Mouse (Mus musculus): ENCODE measurements at regions not wholly inside any gene's neighbourhood (a gene's known extent, or its start where the extent isn't known, plus 50 kb on each side); places are given as distances from the start of the nearest gene placed in this dataset.

DNA sequence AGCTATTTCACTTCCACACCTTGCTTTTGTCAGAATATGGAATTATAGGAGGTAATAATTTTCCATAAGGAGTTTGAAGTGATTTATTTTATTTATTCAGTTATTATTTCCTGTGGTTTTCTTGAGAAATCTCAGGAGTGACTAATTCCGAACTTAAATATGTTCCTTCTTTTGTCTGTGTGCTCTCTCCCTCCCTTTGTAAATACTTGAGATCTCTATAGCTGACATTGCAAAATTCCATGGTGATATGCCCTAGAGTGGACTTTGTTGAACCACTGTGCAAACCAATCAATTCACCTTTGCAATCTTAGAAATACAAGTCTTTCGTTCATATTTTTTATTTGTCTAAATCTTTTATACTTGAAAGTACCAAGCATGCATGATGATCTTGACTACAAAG lies 478.8 kb upstream of the Gm9747 start:
- DNase-seq, result no peak

DNA sequence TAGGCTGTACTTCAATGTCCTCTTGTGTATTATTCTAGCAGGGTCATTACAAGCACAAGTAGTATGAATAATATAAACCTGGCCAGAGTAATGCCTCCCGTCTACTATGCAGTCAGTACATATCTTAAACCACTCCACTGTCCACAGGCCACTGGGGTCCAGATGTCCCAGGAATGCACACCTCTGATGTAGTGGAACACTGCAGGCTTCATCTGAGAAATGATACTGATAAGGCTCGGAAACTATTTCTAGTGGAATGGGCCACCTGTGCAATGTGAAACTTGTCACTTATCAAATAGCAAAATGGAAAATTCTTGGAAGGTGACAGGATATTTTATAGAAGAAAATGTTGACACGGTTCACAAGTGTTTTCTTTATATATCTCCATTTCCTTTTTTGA lies 477.6 kb upstream of the Gm9747 start:
- no peak for DNase-seq

DNA sequence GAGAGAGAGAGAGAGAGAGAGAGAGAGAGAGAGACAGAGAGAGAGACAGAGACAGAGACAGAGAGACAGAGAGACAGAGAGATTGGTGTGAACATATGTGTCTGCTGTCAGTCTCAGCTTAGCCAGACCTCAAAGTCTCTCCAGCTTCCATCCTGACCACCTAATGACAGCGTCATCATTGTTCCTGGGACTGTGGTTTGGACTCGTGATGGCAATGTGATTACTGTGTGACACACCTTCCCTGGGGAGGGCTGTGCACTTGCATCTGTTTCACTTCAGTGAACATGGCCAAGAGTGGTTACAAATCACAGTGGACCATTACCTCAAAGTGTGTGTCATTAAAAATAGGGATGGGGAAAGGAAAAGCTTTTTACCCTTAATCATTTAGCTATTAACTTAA lies 477.2 kb upstream of the Gm9747 start:
- DNase-seq, result no peak

DNA sequence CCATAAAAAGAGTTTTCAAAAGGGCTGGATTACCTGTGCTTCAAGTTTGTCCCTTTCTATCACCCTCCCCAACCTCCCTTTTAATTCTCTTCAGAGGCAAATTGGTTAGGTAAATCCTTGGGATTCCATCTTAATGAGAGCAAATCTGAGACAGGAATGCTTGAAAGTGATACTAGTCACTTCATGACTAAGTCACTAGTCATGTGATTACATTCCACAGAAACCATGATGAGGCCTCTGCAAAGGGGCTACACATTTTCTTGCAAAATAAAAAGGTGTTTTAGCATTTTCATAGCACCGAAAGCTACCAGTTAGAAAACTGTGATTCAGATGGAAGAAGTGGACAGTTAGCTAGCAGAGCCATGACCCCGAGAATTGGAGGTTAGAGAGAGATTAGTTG lies 473.0 kb upstream of the Gm9747 start:
- DNase-seq, result no peak

DNA sequence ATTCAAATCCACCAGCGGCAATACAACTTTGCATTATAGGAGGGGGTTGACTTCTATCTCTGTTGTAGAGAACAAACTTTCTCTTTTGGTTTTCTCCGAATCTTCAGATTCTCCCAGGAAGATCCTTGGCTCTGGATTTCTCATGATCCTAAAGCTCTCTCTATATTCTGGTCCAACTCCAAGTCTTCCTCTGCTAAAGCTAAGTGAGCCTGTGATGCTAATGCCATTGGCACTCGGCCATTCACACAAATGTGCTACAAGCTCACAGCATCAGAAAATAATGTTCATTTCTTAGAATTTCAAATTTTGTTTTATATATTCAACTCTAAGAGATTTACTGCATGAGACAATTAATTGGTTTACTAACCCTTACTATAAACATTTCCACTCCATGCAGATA lies 461.2 kb upstream of the Gm9747 start:
- no peak for DNase-seq

DNA sequence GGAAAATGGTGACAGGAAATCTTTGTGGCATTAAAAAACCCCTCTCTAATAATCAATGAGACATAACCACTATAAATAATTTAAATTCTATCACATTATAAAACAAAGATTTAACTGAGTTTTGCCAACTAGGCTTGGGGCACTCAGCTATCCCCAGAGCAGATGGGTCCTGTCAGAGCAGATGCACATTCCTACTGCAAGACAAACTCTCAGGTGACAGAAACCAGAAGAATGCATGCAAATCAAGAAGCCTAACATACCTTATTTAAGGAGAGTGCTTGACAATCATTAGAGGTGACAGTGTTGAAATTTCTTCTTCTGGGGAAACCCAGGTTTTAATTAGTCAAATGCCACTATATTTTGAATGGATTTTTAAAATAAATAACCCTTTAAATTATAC lies 452.3 kb upstream of the Gm9747 start:
- peak; percentile 6 for DNase-seq

DNA sequence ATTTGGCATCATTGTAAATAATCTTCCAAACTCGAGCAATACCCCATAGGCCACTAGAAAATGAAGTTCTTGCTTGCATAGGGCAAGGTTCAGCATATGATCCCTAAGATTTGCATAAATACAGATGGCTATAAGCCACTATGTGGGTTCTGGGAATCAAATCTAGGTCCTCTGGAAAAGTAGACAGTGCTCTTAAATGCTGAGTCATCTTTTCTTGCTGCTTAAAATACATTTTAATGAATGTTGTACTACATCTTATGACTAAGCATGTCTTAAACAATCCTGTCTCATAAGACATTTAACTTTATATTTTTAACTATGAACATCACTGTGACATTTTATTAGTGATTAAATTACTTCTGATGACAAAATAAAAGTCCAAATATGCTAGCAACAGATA lies 448.6 kb upstream of the Gm9747 start:
- DNase-seq, result no peak

DNA sequence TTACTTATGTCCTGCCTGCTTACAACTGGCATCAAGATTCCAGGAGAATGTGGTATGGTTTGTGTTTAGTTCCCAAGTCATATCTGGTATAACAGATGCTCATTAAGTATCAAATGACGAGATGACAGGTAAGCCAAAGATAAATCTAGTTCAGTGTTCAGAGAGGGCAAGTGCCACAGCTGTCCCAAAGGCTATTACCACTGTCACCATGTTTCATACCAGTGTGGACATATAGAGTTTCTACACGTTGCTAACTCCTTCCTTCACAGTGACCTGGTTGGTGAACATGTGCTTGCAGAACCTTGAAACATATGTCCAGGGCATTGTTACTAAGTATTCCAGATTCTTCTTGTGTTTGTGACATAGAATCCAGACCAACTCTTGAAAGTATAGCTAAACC lies 438.1 kb upstream of the Gm9747 start:
- DNase-seq, result no peak

DNA sequence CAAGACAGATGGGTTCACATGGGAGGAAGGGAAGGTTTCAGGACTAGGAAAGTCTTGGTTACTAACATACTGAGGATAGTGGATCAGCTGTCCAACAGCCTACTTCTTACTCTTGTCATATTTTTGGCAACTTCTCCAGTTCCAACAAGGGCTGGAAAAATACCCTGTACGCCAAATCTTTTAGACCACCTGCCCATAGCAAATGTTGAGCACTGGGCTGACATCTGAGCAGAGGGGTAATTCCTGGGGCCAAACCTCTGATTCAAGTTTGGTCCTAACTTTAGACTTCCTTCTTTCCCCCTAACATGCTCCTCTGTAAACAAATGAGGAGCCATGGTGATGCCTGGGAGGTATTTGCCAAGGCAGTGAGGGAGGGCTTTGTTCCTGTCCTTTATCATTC lies 437.5 kb upstream of the Gm9747 start:
- DNase-seq, result peak; percentile 5

DNA sequence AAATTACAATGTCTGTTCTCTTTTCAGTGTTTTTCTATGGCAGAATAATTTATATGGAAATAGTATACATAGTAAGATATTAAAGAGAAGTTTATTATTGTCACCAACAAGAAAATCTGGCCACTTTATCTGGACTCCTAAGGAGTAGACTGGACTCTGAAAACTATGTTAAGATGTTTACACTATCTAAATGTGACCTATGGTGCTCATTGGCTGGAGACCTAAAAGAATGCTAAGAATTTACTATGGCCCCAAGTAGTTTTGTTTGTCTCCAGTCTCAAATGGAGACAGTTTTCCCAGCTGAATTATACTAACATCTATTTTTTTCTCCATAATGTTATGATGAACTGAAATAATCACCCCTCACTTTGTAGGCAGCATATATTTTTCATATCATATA lies 421.3 kb upstream of the Gm9747 start:
- no peak for DNase-seq

DNA sequence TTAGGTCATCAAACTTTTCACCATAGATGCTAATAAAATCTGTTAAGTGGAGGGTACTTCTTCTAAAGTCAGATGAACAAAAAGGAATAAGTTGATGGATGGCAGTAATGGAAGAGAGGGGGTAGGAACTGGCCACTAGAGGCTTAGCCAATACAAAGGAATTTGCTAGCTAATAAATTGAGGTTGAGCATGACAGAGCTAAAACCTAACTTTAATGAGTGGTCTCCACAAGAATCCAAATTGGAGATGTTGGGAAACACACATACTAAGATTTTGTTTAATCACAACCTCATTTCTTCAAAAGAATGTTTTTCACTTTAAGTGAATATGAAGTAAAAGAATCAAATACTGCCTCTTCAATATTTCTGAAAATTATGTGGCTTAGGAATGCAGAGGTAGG lies 414.0 kb upstream of the Gm9747 start:
- no peak for DNase-seq

DNA sequence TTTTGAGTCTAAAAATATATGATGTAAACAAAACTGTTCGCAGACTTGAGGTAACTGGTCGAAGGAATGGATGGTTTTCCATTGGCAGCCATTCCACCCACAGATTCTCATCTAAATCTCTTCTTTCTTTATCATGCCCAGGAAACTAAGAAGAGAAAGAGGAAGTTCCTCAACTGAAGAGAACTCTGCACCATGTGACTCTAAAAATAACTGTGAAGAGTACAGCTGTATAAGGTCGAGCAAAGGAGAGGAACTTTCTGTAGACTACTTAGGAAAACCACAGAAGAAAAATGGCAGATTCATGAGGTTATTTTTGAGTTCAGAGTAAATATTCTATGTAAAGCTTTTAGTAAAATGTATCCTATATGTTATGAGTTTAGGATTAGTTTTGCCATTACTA lies 390.9 kb upstream of the Gm9747 start:
- DNase-seq, result no peak

DNA sequence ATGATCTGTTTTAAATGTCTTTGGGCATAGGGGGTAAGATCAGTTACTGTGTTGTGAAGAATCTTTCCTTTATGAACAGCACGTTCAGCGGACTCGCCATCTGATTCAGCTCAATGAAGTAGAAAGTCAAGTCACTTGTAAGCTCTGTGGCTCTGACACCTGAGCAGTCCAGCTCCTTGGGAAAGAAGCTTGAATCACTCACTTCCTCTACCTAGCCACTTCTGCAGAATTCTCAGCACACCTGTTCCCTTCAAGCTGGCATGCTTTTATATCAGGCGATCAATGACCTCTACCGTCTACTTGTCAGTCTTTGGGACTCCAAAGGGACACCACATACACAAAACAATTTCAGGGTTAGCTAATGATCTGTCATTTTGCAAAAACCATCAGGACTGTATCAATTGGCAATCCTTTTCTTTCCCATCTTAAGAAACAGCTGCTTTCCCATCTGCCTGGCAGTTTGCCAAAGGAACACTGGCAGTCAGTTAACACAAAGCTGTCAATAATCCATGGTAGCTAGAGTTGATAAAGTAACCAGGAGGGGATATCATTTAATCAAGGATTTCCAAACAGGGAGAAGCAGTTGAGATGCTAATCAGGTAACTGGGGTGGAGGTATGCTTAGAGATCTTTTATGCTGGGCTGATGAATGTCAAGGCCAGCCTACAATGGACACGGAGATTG lies 382.3 kb upstream of the Gm9747 start:
- DNase-seq, result peak; percentile 11

DNA sequence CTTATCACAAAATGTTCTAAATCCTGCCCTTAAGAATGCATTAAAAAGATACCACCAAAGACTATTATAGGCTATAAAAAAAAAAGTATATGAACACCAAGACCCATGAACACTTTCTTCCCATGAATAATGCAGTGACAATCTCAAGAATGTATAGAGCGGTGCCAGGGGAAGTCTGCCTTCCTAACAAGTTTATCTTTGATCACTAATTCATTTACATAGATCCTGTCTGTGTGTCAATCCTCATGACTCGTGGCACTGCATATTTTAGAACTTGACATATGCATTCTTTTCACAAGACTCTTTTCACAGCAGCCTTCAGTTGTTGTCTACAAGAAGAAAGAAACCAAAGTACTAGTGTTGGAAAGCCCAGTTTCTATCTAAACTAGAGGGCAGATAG lies 373.4 kb upstream of the Gm9747 start:
- DNase-seq, result no peak

DNA sequence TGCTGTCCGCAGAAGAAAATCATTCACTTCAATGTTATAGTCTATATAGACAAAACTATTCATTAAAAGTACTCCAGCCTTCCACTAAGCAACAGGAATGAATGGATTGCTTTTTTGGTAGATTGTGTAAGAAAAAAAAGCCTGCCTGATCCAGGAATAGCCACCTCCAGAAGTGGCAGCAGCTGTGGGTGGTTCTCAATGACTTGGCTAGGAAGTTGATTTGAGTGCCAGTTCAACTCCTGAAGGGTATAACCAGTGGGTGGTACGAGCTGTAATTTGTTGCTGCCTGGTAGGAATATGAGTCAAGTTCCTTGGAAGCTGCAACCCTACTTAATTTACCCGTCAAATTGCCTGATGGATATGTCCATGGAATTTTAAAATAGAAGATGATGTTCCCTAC lies 368.3 kb upstream of the Gm9747 start:
- no peak for DNase-seq

DNA sequence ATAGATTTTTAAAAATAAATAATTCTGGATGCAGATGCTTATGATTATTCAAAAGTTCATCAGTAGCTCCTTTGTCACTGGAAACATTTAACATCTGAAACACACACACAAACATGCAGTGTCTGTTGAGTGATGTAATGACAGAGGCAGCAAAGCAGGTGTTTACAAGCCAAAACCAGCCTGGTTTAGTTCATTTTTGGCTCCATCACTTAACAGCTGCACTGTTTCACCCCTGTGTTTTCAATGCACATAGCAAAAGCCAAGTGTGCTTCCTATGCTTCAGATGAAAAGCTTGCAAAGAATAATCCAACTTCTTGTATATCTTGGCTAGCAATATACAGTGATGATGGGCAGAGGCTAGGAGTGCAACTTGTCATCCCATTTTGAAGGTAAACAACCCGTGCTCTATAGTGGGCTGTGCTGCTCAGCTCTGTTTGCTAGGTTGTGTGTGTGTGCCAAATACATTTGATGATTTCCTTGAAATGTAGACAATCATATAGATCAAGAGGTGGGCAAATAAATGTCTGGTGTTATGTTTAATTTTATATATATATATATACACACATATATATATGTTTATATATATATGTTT lies 345.9 kb upstream of the Gm9747 start:
- DNase-seq, result no peak

DNA sequence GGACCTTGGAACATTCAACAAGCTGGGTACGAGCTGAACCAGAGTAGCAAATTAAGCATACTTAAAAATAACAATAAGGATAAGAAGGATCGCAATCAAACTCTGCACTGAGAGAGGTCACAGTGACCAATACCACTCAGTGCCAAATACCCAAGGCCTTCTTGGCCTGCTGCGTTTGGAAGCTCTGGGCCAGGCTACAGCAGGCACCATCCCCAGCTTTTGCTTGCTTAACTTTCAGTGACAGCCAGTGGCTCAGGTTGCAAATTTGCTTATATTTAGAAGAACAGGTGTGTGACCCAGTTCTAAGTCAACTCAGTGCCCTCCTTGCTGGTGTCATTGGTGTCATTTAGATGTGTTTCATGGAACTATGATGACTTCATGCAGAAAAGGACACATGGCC lies 335.7 kb upstream of the Gm9747 start:
- DNase-seq, result no peak

DNA sequence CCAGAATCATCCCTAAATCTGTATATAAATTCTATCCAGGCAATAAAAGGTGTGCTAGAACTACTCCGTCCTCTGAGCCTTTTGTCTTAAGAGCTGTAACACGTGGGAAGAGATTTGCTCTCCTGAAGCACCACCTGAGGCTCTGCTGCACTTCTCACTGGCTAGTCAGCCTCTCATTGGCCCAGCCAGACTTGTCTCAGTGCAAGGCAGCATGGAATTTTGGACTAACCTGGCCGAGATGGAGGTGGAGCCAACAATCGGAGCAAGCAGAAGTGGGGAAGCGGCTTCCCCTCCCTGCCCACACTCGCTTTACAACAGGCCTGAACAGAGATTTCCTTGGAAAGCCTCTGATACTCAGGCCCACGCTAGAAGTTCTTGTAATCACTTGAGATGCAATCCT lies 332.1 kb upstream of the Gm9747 start:
- DNase-seq, result no peak

DNA sequence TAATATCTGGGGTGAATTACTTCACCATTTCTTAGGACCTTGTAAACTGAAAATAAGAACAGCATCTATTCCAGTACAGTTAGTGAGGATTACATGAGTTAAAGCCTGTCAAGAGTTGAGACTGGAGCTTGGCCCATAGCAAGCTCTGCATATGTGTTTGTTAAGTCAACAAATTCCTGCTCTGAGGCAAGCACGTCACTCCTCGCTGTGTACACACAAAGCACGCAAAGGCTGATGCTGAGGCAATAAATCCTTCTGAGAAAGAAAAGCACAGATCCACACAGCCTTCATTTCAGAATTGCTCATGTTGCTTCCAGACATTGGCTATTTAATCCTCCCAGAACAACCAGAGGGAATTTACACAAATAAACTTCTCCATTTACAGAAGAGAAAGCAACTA lies 328.9 kb upstream of the Gm9747 start:
- DNase-seq, result no peak

DNA sequence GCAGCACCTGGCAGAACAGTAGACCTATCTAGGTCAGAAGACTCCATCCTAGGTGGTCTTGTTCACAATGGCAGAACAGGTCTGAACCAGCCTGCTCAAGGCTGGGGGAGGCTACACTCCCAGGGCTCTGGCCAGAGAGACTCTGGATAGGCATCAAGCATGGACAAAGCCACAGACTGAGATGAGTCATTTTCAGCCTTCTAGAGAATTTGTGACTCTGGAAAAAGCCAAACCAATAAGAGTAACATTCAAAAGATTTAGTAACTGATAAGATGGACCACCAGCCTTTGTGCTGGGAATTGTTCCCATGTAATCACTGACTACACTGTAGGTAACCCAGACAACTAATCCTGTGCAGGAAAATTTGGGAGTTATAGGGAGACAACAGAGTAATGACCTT lies 320.3 kb upstream of the Gm9747 start:
- DNase-seq, result no peak

DNA sequence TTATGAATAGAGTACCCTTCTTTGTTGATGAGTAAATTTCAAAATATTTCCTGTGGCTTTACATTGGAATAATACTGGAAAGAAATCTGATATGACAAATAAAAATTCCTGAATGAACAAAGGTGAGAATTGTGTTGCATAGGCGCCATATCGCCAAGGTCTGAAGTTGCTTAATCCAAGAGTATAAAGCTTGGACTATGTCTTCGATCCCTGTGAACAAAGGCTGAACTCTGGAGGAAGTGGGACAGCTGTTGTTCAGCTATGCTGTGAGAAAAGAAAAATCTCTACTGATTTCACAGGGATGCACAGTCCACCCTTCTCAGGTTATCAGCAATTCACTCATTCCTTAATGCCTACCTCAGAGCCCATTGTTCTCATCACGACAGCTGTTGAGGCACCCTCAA lies 319.3 kb upstream of the Gm9747 start:
- no peak for DNase-seq

DNA sequence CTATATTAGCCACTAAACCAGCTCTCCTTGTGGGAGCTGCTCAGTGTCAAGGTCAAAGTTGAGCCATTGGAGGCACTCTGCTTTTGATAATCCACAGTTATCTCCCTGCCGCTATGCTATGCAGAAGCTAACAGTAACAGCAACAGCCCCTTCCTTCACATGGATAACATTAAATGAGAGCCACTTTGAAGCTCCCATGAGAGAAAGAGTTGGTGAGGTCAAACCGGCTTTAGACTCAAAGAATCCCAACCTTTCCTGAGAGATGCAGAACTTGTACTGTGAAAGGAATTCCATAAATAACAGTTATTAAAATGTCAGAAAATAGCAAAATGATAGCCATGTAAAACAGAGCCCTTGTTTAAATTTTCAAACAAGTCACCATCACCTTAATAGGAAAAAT lies 316.1 kb upstream of the Gm9747 start:
- DNase-seq, result no peak

DNA sequence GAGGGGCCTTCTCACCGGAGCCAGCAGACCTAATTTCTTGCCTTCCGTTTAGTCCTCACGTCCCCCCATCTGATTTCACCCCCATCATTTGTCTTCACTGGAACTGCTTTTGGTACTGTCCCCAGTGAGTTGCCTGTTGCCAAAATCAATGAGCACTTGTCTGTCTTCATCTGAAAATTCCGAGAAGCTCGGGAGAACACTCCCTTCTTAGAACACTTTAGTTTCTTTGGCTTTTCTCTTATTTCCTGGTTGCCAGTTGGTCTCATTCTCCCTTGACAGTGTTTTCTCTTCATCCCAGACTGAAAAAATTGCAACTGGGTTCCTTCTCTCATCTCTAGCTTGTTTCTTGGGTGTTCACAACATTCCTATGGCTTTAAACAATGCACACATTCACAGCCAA lies 305.2 kb upstream of the Gm9747 start:
- DNase-seq, result no peak

DNA sequence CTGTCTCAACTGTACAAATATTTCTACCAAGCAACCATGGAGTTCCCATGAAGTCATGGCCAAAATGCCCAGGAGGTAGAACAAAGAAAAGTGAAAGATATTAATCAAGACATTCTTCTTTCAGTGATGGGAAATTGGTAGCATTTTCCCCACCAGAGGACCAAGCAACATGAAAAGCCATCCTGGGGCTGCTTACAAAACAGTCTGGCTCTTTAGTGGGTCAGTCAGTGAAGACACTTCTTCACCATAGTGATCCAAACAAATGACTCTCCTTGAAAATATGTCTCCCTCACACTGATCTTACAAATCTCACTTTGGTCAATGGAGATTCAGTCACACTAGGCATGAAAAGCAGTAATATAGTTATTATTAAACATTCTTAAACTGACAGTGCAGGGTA lies 299.8 kb upstream of the Gm9747 start:
- DNase-seq, result no peak

DNA sequence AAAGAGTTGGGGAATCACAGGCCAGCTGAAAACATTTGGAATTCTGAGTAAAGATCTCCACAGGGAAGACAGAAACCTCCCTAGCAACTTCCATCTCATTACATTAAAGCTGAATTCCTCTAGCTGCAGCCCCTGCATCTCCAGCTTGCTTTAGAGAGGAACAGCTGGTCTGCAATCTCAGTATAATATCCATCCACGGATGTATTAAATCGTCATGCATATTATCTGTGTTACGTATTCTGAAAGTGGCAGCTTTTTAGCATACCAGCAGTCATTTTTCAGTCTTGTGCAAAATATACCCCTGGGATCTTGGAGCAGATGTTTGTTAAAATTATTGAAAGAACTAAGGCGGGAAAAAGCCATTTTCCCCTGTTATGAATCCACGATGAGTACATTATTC lies 287.7 kb upstream of the Gm9747 start:
- DNase-seq, result no peak

All from retina, postnatal 1 day (tissue).